Mouse (Mus musculus) kidney, adult 2 months (tissue): ENCODE results near the gene Tra2a. TPM values are rescaled to one million over a fixed set of nuclear protein-coding genes. Genes with fewer than 3 reads are reported as not detected.

Experiments used
- DNase-seq: peaks from one replicate; pipeline ENCODE4 v3.0.0; 2021
- H3K27ac ChIP-seq: fragments of 200-500 bp; 2 replicates; pipeline ENCODE4 v1.5.1; 2012; ENCODE audit warnings: low read depth, low read length, control low read depth, inconsistent platforms; ENCODE audit not compliant: insufficient read depth
- H3K27me3 ChIP-seq: fragments of 200-500 bp; replicated peaks from 2 replicates; pipeline ENCODE4 v1.6.1; 2012; ENCODE audit warnings: mild to moderate bottlenecking, moderate library complexity, low read length, inconsistent platforms; ENCODE audit not compliant: control insufficient read depth, insufficient read depth
- H3K36me3 ChIP-seq: fragments of 200-500 bp; 2 replicates; pipeline ENCODE4 v1.6.1; 2012; ENCODE audit warnings: mild to moderate bottlenecking, moderate library complexity, low read length, inconsistent platforms; ENCODE audit not compliant: control insufficient read depth, insufficient read depth
- H3K4me1 ChIP-seq: fragments of 200-500 bp; 2 replicates; pipeline ENCODE4 v1.6.1; 2011; ENCODE audit warnings: low read length; ENCODE audit not compliant: control insufficient read depth, insufficient read depth
- H3K4me3 ChIP-seq: fragments of 200-500 bp; 2 replicates; pipeline ENCODE4 v1.5.1; 2011; ENCODE audit warnings: mild to moderate bottlenecking, low read depth, low read length, control low read depth; ENCODE audit not compliant: insufficient read depth
- CTCF ChIP-seq: fragments of 200-500 bp; conservative IDR thresholded peaks from 2 replicates; pipeline ENCODE4 v1.5.1; 2011; ENCODE audit warnings: low read depth, mild to moderate bottlenecking, control low read depth, low read length, moderate library complexity, mixed read lengths; ENCODE audit not compliant: insufficient read depth, insufficient read length
- POLR2A ChIP-seq: fragments of 200-500 bp; IDR thresholded peaks from one replicate; pipeline ENCODE4 v1.6.1; 2011; ENCODE audit warnings: low read depth, low read length, control low read depth
- WGBS: fragments of 180-500 bp; shearing (Covaris S2); methylation state at CpG from one replicate; pipeline ENCODE4 v1.1.7; 2018; 5-methylcytosine and 5-hydroxymethylcytosine counted together
- polyA plus RNA-seq: library from polyadenylated mRNA; depleted of rRNA; stranded (reverse); fragments of >200 nt; gene quantifications from 2 replicates; pipeline ENCODE4 v1.2.3, GENCODE M21; 2012

The Tra2a gene
- polyA plus RNA-seq, 1 experiment = 22.7 TPM

DNA sequence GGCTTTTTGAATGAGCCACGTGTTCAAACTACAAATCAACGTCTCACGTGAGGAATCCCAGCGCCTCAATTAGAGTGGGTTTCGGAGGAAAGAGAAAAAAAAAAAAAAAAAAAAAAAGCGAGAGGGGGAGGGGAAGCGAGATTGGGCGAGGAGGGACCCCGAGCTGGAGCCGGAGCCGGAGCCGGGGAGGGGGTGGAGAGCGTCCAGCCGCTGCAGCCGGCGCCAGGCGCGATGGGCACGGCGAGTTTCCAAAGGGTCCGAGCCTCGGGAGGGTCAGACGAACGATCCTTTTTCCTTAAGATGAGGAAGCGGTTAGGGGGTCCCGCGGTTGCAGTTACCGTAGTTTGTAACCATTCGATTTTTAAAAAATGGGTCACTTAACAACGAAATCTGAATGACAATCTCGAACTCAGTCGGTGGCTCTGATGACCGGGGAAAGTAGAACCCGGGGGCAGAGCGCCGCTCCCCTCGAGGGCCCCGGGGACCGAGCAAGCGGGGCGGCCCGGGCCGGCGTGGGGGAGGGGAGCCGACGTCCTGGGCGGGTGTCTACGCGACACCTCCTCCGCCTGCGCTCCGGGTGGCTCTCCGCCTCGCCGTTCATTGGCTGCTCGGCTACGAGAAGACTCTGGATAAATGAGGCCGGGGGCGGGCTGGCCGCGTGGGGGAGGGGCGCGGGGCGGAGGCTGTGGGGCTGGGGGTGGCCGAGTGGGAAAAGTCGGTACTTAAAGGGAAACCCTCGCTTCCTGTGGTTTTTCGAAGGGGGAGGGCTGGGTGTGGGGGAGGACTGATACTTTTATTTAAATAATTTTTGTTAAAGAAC lies 48.7 kb downstream of the Tra2a start, which contains the start of gene Igf2bp3:
Igf2bp3 (minus strand) TSS at position 30 of the 820 bp plus-strand sequence.
- DNase-seq = no peak
- WGBS = 2% methylated on average over 67 of the region's 68 CpGs
- no peak within 1 kb of the TSS for H3K27ac ChIP-seq
- H3K36me3 ChIP-seq = no peaks in the 10 kb centered on the region
- peak within 1 kb of the TSS; percentile 41 for H3K4me3 ChIP-seq
- TF ChIP-seq CTCF (no peak), POLR2A (no peak)
- H3K27me3 ChIP-seq = peaks cover 35% of the 10 kb centered on the region
- H3K4me1 ChIP-seq = no peaks in the 10 kb centered on the region

DNA sequence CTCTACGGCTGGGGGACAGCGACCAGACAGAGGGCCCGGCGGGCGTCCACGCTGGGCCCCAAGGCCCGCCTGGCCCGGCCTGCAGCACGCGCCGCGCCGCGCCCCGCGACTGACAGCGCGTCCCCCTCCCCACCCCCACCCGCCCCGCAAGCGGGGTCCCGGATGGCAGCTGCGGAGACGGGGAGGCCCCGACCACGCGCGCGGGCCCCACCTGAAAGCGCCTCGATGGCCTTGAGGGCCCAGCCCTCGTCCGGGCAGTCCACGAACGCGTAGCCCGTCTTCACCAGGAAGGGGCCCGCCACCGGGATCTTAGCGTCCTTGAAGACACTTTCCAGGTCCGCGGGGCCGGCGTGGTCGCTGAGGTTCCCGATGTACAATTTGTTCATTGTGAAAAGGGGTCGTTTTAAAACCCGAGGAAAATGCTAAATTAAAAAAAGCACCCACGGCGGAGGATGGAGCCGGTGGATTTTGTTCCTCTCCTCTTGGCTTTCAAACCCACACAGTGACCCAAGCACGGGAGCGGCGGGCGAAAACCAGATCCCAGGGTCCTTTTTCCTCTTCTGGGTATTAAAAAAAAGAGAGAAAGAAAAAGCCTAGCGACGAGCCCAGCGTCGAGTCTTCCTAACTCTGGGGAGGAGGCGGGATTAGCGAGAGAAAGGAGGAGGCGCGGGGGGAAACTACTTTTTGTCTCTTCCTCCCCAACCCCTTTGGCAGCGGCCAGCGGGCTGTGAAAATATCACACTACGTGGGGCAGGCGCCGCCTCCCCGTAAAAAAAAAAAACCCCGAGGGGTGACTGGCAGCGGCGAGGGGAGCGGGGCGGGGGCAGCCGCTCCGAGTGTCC lies 49.5 kb downstream of the Tra2a start:
- H3K36me3 ChIP-seq = no peaks in the 10 kb centered on the region
- peaks cover 34% of the 10 kb centered on the region for H3K27me3 ChIP-seq
- DNase-seq = peak; percentile 27
- TF ChIP-seq POLR2A (no peak), CTCF (no peak)
- H3K4me3 ChIP-seq = peak overlapping the region; percentile 41
- WGBS = 2% methylated on average over 75 of the region's 76 CpGs
- H3K27ac ChIP-seq = no peak overlapping the region
- H3K4me1 ChIP-seq = no peaks in the 10 kb centered on the region

DNA sequence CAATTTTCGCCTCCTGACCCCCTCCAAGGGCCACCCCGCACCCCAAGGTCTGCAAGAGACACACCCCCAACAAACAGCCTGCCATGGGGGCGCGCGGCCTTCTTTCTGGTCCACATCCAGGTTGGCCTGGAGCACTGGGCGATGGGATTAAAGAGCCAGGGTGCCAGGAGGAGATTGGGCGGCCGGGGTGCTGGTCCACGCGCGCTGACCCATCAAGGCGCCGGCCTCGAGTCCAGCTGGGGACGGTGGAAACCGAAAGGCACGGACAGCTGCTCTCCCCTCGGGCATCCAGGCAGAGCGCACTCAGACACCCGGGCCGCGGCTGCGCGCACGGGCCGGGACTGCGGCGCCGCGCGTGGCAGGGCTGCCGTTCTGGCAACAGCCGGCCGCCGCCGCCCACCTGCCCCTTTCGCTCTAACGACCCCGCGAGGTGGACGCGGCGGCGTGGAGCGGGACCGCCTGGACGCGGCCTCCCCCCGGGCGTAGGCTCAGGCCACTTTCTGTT lies 50.2 kb downstream of the Tra2a start:
- H3K36me3 ChIP-seq = no peaks in the 10 kb centered on the region
- peak overlapping the region; percentile 41 for H3K4me3 ChIP-seq
- no peaks in the 10 kb centered on the region for H3K4me1 ChIP-seq
- TF ChIP-seq CTCF (no peak), POLR2A (no peak)
- H3K27me3 ChIP-seq = peaks cover 34% of the 10 kb centered on the region
- DNase-seq = no peak
- no peak overlapping the region for H3K27ac ChIP-seq
- 2% methylated on average over 50 of the region's 50 CpGs for WGBS

DNA sequence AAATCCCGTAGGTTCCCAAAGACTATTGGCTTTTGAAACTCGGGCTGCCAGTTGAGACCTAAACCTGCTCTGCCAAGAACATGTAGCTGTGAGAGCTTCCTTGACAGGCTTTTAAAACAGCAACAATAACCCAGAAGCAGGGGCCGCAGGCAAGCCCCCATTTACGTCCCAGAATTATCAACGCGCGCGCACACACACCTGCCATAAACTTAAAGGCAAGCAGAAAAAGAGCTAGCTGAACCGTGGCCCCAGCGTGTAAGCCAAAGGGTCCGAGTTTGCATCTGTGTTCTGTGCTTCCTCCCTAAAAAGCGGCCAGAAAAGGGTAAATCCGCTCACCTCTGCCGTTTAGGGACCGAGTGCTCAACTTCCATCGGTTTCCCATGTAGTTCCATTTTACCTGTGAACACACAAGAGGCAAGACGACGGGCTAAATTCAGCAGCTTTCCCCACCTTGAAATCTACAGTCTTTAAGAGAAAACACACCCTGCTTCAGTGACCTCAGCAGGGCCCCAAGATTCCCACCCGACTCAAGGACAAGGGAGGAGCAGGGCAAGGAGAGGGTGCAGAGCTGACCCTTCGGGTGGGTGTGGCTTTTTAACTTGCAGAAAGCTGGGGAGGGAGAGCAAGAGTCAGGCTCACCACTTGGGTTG lies 50.8 kb downstream of the Tra2a start:
- WGBS = 46% methylated on average over 20 of the region's 20 CpGs
- no peak overlapping the region for H3K27ac ChIP-seq
- no peaks in the 10 kb centered on the region; the same call in 1 of the 2 replicates for H3K4me1 ChIP-seq
- no peak for DNase-seq
- TF ChIP-seq POLR2A (no peak), CTCF (no peak)
- H3K4me3 ChIP-seq = no peak overlapping the region
- no peaks in the 10 kb centered on the region for H3K36me3 ChIP-seq
- peaks cover 30% of the 10 kb centered on the region for H3K27me3 ChIP-seq

DNA sequence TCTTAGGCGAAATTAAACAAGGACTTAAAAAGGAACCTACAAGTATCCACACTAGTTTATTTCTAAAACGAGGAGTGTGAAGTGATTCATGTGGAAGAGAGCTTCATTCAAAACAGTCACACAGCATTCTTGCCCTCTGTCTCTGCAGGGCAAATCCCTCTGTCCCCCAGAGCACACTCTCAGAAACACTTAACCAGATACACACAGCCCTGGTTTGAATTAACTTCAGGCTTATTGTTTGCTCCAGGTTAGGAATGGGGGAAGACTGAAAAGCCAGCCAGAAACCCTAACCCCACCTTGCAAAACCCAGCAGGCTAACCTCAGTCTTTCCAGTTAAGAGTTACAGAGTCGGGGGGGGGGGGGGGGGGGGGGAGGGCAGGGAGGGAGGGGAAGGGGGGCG lies 51.7 kb downstream of the Tra2a start:
- peaks cover 24% of the 10 kb centered on the region for H3K27me3 ChIP-seq
- no peak for DNase-seq
- WGBS = 51% methylated on average over 4 of the region's 4 CpGs
- H3K36me3 ChIP-seq = no peaks in the 10 kb centered on the region
- no peak overlapping the region for H3K27ac ChIP-seq
- no peak overlapping the region for H3K4me3 ChIP-seq
- TF ChIP-seq CTCF (no peak), POLR2A (no peak)
- H3K4me1 ChIP-seq = no peaks in the 10 kb centered on the region; the same call in 1 of the 2 replicates

DNA sequence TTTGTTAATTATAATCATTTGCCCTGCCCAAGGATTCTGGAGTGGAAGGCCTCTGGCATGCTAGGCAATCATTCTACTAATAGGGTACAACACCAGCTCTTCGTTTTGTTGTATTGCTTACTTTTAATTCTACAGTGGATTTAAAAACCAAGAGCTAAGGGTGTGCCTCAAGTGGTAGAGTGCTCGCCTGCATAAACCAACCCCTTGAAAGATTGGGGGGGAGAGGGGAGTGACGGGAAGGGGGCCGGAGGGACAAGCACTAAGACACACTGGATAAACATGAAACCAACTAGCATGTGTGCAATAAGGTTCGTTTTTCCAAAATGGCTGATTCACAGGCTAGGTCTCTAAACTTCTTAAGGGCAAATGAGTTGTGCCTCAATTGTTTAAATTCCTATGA lies 52.2 kb downstream of the Tra2a start:
- H3K27me3 ChIP-seq = peaks cover 24% of the 10 kb centered on the region
- no peaks in the 10 kb centered on the region; the same call in 1 of the 2 replicates for H3K4me1 ChIP-seq
- no peak for DNase-seq
- H3K27ac ChIP-seq = no peak overlapping the region
- H3K36me3 ChIP-seq = no peaks in the 10 kb centered on the region
- TF ChIP-seq CTCF = no peak
- TF ChIP-seq POLR2A = no peak
- H3K4me3 ChIP-seq = no peak overlapping the region
- WGBS = 83% methylated on average over 5 of the region's 5 CpGs
